Mouse (Mus musculus) thymus, postnatal 25 days (tissue): ENCODE measurements around the gene Eif2d.
"Not testable (repeated sequence)": the region's sequence is repeated elsewhere in the genome, so short reads cannot be mapped to it uniquely, and the experiment has no call there.

ENCODE experiments used
- DNase-seq: peaks from one replicate; pipeline ENCODE4 v3.0.0; 2022

Gene Eif2d

GRCm38 (mm10) chr1:131141449-131141848, 11.5 kb upstream of the Eif2d start:
- no peak for DNase-seq

DNA sequence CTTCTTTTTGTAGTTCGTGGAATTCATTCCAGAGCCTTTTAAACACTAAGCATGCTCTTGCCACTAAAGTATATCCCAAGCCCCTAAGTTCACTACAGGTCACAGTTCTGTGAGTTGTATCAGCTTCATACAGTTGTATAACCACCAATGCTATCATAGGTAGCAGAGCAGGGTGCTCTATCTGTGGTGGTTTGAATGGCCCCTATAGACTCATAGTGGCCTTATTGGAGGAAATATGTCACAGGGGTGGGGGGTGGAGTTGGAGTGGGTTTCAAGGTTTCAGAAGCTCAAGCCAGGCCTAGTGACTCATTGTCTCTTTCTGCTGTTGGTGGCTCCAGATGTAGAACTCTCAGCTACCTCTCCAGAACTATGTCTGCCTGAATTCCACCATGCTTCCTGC, 10.5 kb upstream of the Eif2d start:
- no peak for DNase-seq

DNA sequence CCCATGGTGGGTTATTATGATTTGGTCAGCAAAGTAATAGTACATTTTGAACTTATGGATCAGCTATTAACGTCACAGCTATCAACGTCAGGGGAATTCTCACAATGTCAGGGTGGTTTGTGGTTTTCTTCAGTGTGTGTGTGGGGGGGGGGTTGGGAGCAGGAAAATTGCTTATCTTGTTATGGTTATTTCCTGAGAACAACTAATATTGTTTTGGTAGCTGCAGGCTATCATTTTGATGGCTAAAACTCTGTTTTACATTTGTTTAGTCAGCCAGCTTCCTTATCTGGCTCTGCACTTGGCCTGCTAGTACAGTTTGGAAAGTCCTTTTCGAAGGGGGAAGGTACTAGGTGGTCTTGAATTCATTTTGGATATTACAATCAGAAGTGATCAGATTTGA, 7.8 kb upstream of the Eif2d start:
- DNase-seq = not testable (repeated sequence)

DNA sequence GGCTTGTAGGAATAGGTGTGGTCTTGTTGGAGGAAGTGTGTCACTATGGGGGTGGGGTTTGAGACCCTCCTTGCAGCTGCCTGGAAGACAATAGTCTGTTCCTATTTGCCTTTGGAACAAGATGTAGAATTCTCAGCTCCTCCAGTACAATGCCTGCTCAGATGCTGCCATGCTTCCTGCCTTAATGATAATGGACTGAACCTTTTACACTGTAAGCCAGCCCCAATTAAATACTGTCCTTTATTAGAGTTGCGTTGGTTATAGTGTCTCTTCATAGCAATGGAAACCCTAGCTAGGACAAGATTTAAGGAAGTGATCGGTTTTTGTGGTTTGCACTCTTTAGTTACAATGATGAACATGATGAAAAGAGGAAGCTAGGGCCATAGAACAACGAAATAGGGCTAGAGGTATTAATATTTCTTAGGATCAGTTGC, 6.8 kb upstream of the Eif2d start:
- DNase-seq = no peak

- no peak for DNase-seq
Observed at GRCm38 (mm10) chr1:131149496-131149895, 3.5 kb upstream of the Eif2d start.

- peak; percentile 55 for DNase-seq
Observed at GRCm38 (mm10) chr1:131155456-131155855, 2.5 kb downstream of the Eif2d start.

DNA sequence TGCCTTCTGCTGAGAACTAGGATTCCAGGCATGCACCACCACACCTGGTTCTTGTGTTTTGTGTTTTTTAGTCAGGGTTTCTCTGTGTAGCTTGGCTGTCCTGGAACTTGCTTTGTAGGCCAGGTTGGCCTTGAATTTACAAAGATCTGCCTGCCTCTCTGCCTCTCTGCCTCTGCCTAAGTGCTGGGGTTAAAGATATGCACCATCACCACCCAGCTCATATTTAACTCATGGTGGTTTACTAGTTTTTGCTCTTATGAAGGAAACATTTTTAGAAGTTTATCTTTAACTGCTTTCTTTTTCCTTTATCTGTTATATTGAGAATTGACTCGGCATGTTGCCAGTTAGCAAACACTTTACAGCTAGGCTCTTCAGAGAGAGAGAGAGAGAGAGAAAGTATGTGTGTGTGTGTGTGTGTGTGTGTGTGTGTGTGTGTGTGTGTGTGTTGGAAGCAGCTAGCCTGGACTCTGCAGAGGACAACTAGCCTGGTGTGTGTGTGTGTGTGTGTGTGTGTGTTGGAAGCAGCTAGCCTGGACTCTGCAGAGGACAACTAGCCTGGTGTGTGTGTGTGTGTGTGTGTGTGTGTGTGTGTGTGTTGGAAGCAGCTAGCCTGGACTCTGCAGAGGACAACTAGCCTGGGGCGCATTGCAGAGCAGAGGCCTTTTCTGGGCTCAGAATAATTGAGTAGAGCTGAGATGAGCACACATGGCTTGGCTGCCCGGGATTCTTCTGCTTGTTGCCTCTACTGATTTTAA, 6.8 kb downstream of the Eif2d start:
- DNase-seq = not testable (repeated sequence)

GRCm38 (mm10) chr1:131161091-131161490, 8.1 kb downstream of the Eif2d start:
- no peak for DNase-seq

DNA sequence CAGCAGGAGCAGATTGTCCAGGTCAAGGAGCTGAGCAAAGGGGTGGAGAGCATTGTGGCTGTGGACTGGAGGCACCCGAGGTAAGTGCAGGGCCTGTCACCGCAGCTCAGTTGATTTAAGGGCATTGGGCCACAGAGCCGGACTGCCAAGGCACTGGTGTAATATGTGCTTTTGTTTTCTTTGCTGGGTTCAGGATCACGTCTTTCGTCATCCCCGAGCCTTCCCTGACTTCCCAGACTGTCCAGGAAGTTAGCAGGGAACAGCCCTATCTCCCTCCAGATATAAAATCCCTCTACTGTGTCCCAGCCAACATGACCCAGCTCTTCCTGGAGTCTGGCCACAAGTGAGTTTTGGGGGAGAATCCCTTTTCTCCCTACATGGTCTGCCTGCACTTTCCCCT, 11.4 kb downstream of the Eif2d start:
- no peak for DNase-seq

GRCm38 (mm10) chr1:131167612-131168011, 14.6 kb downstream of the Eif2d start:
- DNase-seq = no peak

- DNase-seq = no peak
Observed at GRCm38 (mm10) chr1:131173001-131173400, 20.0 kb downstream of the Eif2d start.

GRCm38 (mm10) chr1:131173809-131174208, 20.8 kb downstream of the Eif2d start:
- no peak for DNase-seq

DNA sequence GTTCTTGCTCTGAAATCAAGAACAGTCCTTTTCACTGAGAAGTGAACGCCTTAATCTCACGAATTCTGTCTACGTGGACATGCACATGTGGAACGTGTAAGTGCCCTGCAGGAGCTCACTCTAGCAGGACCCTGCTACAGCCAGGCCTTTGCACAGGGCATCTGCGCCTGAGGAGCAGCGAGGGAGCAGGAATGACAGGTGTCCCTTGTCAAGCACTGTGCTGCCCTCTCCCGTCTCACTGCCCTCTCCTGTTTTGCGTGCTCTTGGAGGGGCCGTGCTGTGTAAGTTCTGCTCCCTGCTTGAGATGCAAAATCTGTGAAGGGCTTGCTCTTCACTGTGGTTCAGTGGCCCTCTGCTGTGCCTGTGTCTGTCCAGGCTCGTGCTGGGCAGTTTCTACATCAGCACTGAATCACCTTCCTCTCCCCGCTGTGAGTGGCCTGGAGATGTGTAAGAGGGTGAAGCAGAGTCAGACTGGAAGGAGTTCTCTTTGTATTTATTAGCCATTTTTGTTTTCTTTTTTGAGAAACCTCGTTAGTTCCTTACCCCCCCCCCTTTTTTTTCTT, 21.4 kb downstream of the Eif2d start:
- no peak for DNase-seq

GRCm38 (mm10) chr1:131175189-131175588, 22.2 kb downstream of the Eif2d start:
- no peak for DNase-seq

GRCm38 (mm10) chr1:131175819-131176218, 22.8 kb downstream of the Eif2d start:
- no peak for DNase-seq

DNA sequence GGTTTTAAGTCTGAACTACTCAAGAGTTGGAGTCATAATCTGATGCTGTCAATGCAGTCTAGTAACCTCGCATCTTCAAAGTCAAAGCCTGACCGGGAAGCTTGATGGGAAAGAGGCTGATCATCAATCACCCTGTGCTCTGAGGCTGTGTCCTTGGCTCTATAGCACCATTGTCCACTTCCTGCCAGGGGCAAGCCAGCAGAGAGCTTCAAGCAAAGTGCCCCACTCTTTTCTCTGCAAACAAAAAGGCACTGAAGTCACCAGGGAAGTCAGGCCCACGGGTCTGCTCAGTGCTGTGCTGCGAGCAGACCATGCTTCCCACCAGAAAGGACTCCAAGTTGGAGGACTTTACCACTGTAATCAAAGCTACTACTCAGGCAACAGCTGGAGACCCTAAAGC, 24.3 kb downstream of the Eif2d start:
- no peak for DNase-seq

DNA sequence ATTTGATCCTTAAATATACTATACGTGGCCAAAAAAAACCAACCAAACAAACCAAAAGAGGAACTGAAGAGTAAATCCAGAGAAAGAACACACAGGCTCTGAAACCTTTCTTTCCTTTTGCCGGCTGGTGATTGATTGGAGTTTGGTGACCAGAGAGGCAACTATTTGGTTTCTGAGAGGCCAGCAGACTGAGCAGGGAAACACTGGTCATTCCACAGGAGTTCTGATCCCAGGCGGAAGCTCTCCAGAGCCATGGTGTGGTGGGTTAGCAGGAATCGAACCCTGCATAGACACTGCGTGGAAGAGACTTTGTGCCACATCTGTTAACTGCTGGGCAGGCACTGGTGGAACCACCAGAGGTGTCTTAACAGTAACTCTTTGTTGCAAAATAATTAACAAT, 25.1 kb downstream of the Eif2d start:
- no peak for DNase-seq

DNA sequence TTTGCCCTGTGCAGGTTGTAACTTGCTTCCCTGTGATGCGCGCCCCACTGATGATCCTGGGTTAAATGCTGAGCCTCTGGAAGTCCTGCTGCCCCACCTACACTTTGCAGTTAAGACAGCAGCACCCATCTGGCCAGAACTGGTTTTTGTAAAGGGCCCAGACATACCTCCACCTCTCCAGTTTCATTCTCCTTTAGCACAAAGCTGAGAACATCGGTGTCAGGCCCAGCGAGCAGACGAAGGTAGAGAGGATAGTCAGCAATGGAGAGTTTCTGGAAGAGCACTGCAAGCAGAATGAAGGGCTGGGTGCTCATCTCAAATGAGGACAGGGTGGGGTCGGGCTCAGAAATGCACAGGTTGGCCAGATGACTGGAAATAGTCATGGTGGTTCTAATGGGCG, 27.4 kb downstream of the Eif2d start:
- no peak for DNase-seq

DNA sequence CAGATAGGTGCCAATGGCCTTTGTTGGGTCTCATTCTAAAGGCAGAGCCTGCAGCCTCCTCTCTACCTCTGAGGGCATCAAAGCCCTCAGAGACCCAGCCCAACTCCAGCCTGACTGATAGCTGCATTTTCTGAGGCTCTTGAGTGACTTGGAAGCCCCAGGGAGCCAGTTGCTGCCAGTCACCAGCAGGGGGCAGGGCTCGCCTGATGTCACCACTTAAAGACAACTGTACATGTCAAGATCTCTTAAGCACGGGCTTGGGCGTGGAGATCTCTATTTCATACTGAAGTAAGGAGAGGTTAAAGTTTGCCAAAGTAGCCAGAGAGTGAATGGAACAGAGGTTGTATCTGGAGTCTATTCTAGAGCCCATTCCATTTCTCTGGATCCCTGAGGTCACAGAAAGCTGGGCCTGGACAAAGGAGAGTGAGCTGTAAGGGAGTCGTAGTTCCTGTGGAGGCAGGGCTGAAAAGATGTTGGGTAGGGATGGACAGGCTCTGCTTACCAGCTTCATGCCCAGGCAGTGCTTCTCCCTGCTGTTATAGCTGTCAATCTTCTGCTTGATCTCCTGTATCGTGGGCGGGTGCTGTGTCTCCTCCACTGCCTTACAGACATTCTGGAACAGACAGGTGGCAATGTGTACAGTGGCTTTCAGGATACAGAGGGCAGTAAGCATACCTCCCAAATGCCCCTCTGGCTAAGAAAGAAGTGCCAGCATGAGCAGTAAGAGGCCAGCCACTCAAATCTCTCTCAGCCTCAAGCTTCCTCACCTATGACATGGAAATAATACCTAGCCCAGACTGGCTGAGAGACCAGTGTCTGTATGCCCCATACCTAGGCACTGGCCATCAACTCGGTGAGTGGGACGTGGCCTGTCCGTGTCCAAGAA, 28.9 kb downstream of the Eif2d start:
- DNase-seq = peak; percentile 86

- no peak for DNase-seq
Observed at GRCm38 (mm10) chr1:131183201-131183600, 30.2 kb downstream of the Eif2d start.

DNA sequence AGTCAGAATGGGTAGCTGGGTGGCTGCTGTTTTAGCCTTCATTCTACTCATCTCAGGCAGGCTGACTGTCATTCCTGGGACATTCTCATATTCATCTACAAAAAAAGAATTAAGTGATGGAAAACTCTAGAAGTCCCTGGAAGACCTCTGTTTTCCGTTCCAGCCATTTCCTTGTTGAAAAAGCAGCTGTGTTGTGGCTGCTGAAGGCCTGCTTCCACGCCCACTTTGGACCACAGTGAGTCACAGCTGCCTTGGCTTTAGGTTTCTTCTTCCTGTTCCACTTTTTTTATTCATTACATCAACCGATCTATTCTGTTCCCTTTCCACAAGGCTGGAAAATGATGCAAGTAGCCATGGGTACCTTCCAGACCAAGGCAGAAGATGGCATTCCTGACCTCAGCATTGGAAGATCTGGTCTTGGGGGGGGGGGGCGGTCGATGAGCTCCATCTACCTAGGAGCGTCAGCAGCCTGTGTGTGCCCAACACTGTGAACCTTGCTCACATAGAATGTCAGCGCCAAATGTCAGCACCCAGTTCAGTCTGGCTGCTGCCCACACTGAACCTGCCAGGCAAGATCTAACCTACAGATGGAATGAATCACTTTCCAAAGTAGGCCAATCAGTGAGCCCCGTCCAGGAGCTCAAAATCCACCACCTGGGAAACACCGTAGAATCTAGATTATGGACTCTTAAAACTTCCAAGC, 31.4 kb downstream of the Eif2d start:
- no peak for DNase-seq

GRCm38 (mm10) chr1:131184956-131185660, 32.1 kb downstream of the Eif2d start:
- DNase-seq = no peak
